Mouse (Mus musculus): ENCODE data around the gene Sgcd. TPM values are rescaled to one million over a fixed set of nuclear protein-coding genes. Genes with fewer than 3 reads are reported as not detected.

Gene Sgcd
- total and polyA plus RNA-seq, 2 experiments from 2014 or later, result 4.0 to 37.3 TPM

- WGBS, result 56% methylated on average over 1 of the region's 1 CpGs
- no peak overlapping the region for H3K9ac ChIP-seq (replicated peaks; ENCODE audit: low read length)
- no peak for TF ChIP-seq CTCF (IDR thresholded peaks at IDR 0.05; ENCODE audit: low read depth)
- H3K4me2 ChIP-seq (ENCODE audit: low read depth, low read length), result no peak overlapping the region
- H3K4me3 ChIP-seq (ENCODE audit: low read length), result no peak overlapping the region
- H3K36me3 ChIP-seq (ENCODE audit: insufficient read depth, low read length), result no peaks in the 10 kb centered on the region
- no peak for ATAC-seq
- H3K27me3 ChIP-seq (ENCODE audit: insufficient read depth, low read length), result no peaks in the 10 kb centered on the region
- no peaks in the 10 kb centered on the region for H3K4me1 ChIP-seq (ENCODE audit: insufficient read depth, low read length)
- H3K27ac ChIP-seq, result no peak overlapping the region
- no peaks in the 10 kb centered on the region for H3K9me3 ChIP-seq (ENCODE audit: low read length)
- DNase-seq (ENCODE audit: low spot score), result no peak
Observed at GRCm38 (mm10) chr11:46875774-46876173, 1113.0 kb downstream of the Sgcd start.

GRCm38 (mm10) chr11:46868594-46868993 lies 1120.2 kb downstream of the Sgcd start:
- DNase-seq (ENCODE audit: low spot score) (no peak), ATAC-seq (no peak)
- Histone ChIP-seq H3K4me2 (ENCODE audit: low read depth, low read length) (no peak overlapping the region), H3K27ac (no peak overlapping the region), H3K4me1 (ENCODE audit: insufficient read depth, low read length) (no peaks in the 10 kb centered on the region), H3K36me3 (ENCODE audit: insufficient read depth, low read length) (no peaks in the 10 kb centered on the region), H3K9me3 (ENCODE audit: low read length) (no peaks in the 10 kb centered on the region), H3K9ac (replicated peaks; ENCODE audit: low read length) (no peak overlapping the region), H3K27me3 (ENCODE audit: insufficient read depth, low read length) (no peaks in the 10 kb centered on the region), H3K4me3 (ENCODE audit: low read length) (no peak overlapping the region)
- 85% methylated on average over 7 of the region's 7 CpGs for WGBS
- no peak for TF ChIP-seq CTCF (IDR thresholded peaks at IDR 0.05; ENCODE audit: low read depth)

- no peak overlapping the region for H3K9ac ChIP-seq (replicated peaks; ENCODE audit: low read length)
- H3K9me3 ChIP-seq (ENCODE audit: low read length), result no peaks in the 10 kb centered on the region
- no peak overlapping the region for H3K4me2 ChIP-seq (ENCODE audit: low read depth, low read length)
- peak; percentile 78 for TF ChIP-seq CTCF (IDR thresholded peaks at IDR 0.05; ENCODE audit: low read depth)
- no peak overlapping the region for H3K4me3 ChIP-seq (ENCODE audit: low read length)
- H3K27ac ChIP-seq, result no peak overlapping the region
- H3K27me3 ChIP-seq (ENCODE audit: insufficient read depth, low read length), result no peaks in the 10 kb centered on the region
- WGBS, result 73% methylated on average over 1 of the region's 1 CpGs
- ATAC-seq (peak; percentile 53; the same call in 1 of the 2 replicates), DNase-seq (ENCODE audit: low spot score) (peak; percentile 70)
- H3K4me1 ChIP-seq (ENCODE audit: insufficient read depth, low read length), result no peaks in the 10 kb centered on the region
- no peaks in the 10 kb centered on the region for H3K36me3 ChIP-seq (ENCODE audit: insufficient read depth, low read length)
Observed at GRCm38 (mm10) chr11:46864809-46865208, 1124.0 kb downstream of the Sgcd start.

- Histone ChIP-seq H3K4me3 (ENCODE audit: low read length) (no peak overlapping the region), H3K4me1 (ENCODE audit: insufficient read depth, low read length) (no peaks in the 10 kb centered on the region), H3K4me2 (ENCODE audit: low read depth, low read length) (no peak overlapping the region), H3K9ac (replicated peaks; ENCODE audit: low read length) (no peak overlapping the region), H3K27me3 (ENCODE audit: insufficient read depth, low read length) (no peaks in the 10 kb centered on the region), H3K27ac (no peak overlapping the region), H3K36me3 (ENCODE audit: insufficient read depth, low read length) (no peaks in the 10 kb centered on the region), H3K9me3 (ENCODE audit: low read length) (no peaks in the 10 kb centered on the region)
- 24% methylated on average over 8 of the region's 8 CpGs for WGBS
- DNase-seq (ENCODE audit: low spot score) (peak; percentile 78), ATAC-seq (peak; percentile 77)
- TF ChIP-seq CTCF (IDR thresholded peaks at IDR 0.05; ENCODE audit: low read depth), result peak; percentile 64
Observed at GRCm38 (mm10) chr11:46848221-46848971, 1140.4 kb downstream of the Sgcd start.

- no peak overlapping the region for H3K27ac ChIP-seq
- no peaks in the 10 kb centered on the region for H3K4me1 ChIP-seq (ENCODE audit: insufficient read depth, low read length)
- no peak overlapping the region for H3K9ac ChIP-seq (replicated peaks; ENCODE audit: low read length)
- no peaks in the 10 kb centered on the region for H3K36me3 ChIP-seq (ENCODE audit: insufficient read depth, low read length)
- H3K27me3 ChIP-seq (ENCODE audit: insufficient read depth, low read length), result no peaks in the 10 kb centered on the region
- no peak for DNase-seq (ENCODE audit: low spot score)
- H3K9me3 ChIP-seq (ENCODE audit: low read length), result no peaks in the 10 kb centered on the region
- H3K4me3 ChIP-seq (ENCODE audit: low read length), result no peak overlapping the region
- no peak for TF ChIP-seq CTCF (IDR thresholded peaks at IDR 0.05; ENCODE audit: low read depth)
- 62% methylated on average over 3 of the region's 3 CpGs for WGBS
- ATAC-seq, result peak; percentile 10; the same call in 1 of the 2 replicates
- no peak overlapping the region for H3K4me2 ChIP-seq (ENCODE audit: low read depth, low read length)
Observed at GRCm38 (mm10) chr11:46847827-46848220, 1140.9 kb downstream of the Sgcd start.

GRCm38 (mm10) chr11:46846661-46847060 lies 1142.1 kb downstream of the Sgcd start:
- no peaks in the 10 kb centered on the region for H3K27me3 ChIP-seq (ENCODE audit: insufficient read depth, low read length)
- WGBS, result 74% methylated on average over 1 of the region's 1 CpGs
- H3K27ac ChIP-seq, result no peak overlapping the region
- H3K9me3 ChIP-seq (ENCODE audit: low read length), result no peaks in the 10 kb centered on the region
- no peak for ATAC-seq
- H3K9ac ChIP-seq (replicated peaks; ENCODE audit: low read length), result no peak overlapping the region
- H3K36me3 ChIP-seq (ENCODE audit: insufficient read depth, low read length), result no peaks in the 10 kb centered on the region
- H3K4me3 ChIP-seq (ENCODE audit: low read length), result no peak overlapping the region
- no peak overlapping the region for H3K4me2 ChIP-seq (ENCODE audit: low read depth, low read length)
- DNase-seq (ENCODE audit: low spot score), result no peak
- no peak for TF ChIP-seq CTCF (IDR thresholded peaks at IDR 0.05; ENCODE audit: low read depth)
- H3K4me1 ChIP-seq (ENCODE audit: insufficient read depth, low read length), result no peaks in the 10 kb centered on the region

Measured in hindbrain, postnatal 0 days (tissue).